Mouse (Mus musculus) right cerebral cortex, postnatal 14 days (tissue): ENCODE measurements around the gene Acadvl.
A peak's percentile ranks its signal among the peaks of the same experiment; 100 is the strongest.

ENCODE experiments used
- DNase-seq: peaks from one replicate; pipeline ENCODE4 v3.0.0; 2022

Acadvl gene

DNA sequence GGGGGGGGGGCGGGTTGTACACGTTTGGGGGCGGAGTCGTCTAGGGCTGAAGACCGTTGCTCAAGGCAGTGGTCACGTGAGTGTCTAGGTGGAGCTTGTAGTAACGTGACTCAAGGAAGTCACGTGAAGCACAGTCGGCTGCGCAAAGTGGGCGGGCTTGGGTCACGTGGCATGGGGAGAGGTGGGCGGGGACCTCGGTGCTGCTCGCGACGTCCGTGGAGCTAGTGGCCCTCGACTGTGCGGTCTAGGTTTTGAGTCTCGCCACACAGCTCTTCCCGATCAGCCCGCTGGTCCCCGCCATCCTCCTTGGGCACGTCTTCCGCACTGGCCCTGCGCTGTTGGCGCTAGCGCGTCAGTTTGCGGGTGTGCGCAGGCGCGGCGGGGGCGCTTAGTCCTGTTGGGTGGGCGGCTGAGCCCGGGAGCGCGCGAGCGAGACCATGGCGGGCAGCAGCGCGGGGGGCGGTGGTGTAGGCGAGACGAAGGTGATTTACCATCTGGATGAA lies 14.8 kb downstream of the Acadvl start, which contains the start of gene Dvl2:
TSS of gene Dvl2 (plus strand) at position 200 of the 503 bp plus-strand sequence.
- peak; percentile 91 for DNase-seq

DNA sequence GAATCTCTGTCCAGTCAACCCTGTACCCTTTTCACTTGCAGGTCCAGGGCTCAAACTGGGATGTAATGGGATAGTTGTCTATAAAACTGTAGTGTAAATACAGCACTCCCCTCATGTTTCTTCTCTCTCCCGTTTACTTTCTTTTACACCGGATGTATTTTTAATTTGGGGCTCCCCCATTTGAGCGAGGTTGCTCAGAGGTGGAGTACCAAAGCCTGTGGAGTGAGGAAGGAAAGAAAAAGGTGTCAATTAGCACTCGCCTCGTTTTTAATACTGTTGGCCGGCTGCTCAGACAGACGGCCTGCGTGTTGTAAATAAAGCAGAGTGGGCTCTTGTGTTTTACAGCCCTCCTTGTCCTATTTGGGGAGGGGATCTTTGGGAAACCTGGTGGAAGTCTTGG lies 15.5 kb downstream of the Acadvl start:
- DNase-seq: no peak

DNA sequence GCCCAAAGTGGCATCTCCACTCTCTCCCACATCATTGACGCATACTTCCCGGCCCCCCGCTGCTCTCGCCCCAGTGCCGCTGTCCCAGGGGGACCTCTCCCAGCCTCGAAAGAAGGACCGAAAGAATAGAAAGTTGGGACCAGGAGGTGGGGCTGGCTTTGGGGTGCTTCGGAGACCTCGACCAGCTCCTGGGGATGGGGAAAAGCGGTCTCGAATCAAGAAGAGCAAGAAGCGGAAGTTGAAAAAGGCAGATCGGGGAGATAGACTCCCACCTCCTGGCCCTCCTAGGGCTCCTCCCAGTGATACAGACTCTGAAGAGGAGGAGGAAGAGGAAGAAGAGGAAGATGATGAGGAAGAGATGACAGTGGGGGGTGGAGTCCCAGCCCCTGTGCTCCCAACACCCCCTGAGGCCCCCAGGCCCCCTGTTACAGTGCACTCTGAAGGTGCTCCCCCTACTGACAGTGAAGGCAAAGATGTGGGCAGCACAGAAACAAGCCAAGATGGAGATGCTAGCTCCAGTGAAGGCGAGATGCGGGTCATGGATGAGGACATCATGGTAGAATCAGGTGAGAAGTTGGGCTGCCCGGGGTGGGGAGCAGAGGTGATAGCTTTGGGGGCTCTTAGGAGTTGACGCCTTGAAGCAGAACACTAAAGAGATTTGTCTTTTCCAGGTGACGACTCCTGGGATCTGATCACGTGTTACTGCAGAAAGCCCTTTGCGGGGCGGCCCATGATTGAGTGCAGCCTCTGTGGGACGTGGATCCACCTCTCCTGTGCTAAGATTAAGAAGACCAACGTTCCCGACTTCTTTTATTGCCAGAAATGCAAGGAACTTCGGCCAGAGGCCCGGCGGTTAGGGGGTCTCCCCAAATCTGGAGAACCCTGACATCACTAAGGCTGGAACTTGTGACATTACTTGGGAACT lies 16.4 kb downstream of the Acadvl start:
- no peak for DNase-seq

DNA sequence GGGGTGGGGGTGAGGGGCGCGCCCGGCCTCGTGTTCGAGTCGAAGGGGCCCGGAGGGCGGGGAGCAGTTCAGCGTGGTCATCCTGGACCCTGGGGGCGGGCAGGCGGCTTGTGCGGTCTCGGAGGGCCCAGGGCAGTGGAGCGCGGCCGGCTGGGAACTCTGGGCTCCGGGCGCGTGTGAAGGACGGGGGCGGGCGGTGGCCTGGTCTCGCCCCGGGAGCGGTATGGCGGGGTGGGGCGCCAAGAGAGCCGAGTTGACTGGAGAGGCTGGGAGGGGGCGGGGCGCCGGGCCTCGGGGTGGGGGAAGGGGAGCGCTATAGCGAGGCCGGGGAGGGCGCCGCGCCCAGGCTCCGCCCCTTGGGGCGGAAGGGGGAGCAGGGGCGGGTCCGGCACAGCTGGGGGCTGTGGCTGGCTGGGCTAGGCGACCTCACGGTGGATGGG lies 18.1 kb downstream of the Acadvl start:
- peak; percentile 78 for DNase-seq

DNA sequence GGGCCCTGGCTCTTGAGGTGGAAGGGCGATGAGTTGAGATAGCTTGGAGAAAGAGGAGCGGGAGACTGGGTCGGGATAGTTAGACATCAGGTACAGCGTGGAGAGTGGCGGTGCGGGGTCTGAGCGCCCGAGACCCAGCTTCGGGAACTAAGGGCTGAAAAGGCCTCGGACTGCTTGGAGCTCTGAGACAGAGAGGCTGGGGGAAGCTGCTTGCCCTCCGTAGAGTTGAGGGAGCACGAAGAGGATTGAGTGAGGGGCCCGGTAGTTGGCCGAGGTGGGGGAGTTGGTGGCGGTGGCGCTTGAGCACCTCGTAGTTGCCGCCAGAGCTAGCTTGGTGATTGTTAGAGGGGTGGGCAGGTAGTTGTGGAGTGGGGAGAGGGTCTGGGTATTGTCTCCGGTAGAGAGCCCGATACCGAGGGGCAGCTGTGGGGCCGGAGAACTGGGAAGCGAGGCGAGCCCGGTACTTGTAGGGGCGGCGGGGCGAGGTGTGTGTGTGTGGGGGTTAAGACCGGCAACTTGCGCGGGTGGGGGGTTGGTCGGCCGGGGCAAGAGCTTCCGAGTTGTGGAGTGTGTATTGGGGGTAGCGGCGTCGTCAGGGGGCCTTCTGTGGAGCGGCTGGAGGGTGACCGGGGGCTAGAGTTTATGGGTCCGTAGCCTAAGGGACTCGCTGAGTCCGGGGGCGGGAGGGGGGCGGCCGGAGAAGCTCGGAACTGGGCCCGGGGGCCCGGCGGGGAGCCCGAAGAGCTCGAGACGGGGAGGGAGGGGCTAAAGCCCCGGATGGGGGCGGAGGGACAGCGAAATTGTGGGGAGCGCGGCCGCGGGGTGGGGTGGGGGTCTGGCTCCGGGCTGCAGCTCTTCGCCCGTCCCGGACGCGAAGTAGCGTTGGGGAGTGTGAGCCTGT lies 18.8 kb downstream of the Acadvl start:
- DNase-seq: peak; percentile 52

DNA sequence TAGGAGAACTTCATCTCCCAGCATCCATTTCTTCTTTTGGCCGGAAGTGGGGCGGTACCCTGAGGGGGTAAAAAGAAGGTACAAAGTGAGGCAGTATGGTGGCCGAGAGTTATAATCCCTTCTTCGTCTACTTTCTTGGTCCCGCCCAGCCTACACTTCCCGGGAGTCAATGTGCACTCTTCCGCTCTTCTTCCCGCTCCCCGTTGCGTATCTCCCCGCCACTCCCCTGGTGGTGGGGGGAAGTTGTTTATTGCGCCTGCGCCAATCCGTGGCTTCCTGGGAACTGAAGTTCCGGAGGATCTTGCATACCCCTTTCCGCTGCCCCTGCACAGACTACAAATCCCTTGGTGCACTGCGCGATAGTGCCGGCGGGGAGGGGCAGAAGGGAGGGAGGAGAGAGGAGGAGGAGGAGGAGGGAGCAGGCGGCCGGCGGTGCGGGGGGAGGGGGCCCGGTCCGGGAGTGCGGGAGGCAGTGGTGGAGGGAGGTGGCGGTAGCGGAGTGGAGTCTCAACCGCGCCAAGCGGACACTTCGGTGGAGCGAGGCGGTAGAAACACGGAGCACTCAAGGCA lies 19.7 kb downstream of the Acadvl start, which contains the start of gene Phf23:
TSS of gene Phf23 (plus strand) at position 387 of the 570 bp plus-strand sequence.
- DNase-seq: peak; percentile 96

DNA sequence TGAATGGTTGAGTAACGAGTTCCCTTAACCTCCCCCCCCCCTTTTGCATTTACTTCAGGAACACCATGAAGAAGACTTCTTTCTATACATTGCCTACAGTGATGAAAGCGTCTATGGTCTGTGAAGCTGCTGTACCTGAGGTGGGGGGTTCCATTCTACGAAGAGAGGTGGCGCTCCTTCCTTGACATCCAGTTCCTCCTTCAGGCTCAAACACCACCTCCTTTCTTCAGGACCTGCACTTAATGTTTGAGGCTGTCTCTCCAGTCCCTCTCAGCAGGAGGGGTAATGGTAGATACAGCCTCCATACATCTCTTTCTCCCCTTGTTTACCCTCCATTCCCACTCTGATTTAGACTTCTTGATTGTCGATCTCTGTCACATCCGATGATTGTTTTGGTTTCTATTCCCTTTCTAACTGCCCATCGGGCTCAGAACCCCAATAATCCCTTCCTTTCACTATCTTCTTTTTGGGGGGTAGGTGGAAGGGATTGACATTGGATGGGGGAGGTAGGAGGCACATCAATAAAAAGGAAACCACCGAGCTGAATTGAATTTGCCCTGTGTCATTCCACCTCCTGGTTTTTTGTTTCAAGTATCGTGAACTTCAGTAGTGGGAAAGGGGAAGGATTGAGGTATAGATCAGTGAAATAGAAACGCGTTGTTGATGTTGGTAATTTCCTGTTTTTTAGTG lies 20.7 kb downstream of the Acadvl start:
- DNase-seq: no peak

DNA sequence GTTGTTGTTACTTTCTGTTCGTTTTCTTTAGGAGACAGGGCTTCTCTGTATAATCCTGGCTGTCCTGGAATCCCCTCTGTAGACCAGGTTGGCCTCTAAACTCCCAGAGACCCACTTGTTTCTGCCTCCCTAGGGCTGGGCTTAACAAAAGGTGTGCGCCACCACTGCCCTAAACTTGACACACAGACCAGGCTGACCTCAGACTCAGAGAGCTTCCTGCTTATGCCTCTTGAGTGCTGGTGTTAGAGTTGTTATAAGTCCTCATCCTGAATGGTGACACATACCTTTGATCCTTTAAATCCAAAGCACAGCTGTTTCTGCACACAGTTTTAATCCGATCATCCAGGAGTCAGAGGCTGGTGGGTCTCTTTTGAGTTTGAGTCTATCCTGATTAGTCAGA lies 22.3 kb downstream of the Acadvl start:
- no peak for DNase-seq

DNA sequence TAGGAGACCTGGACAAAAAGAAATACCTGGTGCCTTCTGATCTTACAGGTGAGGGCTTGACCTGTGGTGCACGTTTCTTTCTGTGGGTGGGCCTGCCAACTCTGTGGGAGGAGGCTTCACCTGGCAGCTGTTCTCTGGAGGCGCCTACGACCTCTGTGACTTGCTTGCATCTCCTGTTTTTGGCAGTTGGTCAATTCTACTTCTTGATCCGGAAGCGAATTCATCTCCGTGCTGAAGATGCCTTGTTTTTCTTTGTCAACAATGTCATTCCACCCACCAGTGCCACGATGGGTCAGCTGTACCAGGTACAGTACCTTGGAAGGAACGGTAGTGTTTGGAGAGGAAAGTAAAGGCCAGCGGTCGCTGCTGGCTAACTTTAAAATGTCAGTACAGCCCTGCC lies 22.8 kb downstream of the Acadvl start:
- DNase-seq: no peak

DNA sequence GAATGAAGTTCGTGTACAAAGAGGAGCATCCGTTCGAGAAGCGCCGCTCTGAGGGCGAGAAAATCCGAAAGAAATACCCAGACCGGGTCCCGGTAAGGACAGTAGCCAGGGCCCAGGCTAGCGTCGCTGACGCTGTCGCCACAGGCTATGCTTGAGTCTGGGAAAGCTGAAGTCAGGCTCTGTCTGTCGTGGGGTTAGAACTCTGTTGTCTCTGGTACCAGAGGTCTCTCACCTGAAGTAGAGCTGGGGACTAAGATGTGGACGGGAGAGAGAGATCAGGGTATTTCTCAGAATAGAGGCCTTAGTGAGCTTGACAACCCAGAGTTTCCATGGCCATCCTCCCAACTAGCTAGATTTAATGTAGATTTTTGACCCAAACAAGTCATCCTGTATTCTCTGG lies 23.5 kb downstream of the Acadvl start:
- DNase-seq: no peak

DNA sequence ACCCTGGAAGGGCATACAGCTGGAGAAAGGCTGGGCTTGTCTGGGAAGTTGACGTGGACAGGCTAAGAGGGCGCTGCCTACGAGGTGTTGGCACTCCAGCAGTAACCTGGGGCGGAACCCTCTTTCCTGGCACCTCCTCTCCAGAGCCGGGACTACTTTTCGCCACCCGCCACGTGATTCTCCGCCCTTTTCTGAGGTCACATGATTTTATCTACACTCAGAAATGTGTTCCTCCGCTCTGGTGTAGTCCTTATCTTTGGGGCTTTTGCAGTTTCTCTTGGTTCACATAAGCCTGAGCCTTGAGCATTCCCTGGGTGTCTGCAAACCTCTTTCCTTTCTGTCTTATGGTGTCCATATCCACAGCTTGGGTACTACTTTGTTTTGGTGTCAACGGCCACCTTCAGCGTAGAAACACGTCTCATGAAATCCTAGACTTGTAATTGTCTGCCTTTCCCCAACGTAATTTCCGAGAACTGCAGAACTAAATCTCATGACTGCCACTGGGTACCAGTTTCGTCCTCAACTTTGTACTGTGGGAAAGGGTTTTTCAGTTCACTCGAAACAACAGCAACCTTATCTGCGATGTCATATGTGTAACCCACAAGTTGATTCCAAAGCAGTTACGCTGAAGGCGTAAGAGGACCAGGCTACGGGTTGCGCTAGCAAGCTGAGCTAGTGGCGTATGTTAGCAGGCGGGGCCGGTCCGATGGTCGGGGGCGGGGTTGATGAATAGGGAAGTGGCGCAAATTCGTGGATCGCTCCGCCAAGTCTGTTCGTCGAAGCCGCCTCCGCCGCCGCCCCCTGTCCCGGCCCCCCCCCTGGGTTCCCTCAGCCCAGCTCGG lies 24.1 kb downstream of the Acadvl start, which contains the start of gene Gabarap:
TSS of gene Gabarap (plus strand) at position 294 of the 842 bp plus-strand sequence.
- DNase-seq: peak; percentile 96

DNA sequence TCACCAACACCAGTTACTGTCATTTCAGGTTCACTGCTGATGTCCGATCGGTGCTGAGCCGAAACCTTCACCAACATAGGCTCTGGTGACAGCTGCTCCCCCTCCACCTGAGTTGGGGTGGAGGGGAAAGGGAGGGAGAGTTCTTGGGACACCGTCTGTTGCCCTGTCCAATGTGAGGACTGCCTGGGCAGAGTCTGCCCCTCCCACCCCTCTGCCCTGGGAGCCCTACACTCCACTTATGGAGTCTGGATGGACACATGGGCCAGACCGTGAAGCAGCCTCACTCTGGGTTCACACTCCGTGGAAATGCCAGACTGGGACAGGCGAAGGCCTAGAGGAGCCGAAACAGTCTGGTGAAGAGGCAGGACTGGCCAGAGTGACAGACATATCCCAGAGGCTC lies 25.3 kb downstream of the Acadvl start:
- no peak for DNase-seq

DNA sequence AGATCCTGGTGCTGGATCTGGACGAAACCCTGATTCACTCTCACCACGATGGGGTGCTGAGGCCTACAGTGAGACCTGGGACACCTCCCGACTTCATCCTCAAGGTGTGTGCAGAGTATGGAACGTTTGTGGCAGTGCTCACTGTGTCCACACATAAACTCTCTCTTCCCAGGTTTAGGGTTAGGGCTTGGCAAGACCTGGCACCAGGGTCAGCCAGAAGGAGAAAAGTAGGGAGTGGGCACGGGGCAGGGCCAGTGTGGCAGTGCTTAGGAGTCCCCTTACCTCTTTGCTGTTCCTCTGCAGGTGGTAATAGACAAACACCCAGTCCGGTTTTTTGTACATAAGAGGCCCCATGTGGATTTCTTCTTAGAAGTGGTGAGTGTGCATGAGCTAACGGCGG lies 30.8 kb downstream of the Acadvl start:
- DNase-seq: no peak

DNA sequence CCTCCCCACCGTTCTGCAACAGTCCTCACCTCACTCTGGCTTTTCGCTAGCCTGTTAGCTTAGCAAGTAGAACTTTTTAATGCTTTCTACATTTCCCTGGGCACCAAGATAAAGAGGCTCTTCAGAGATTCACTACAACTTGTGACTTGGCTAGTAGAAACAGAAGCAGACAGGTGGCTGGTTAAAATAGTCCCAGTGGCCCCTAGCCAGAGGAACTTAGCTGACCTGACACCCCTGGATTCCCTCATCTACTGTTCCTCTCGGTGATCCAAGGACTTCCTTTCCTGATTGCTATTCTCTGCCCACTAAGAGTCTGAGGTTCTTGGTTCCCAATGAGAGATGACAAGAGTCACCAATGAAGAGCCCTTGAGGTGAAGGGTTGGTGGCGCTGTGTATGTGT lies 31.8 kb downstream of the Acadvl start:
- DNase-seq: no peak

DNA sequence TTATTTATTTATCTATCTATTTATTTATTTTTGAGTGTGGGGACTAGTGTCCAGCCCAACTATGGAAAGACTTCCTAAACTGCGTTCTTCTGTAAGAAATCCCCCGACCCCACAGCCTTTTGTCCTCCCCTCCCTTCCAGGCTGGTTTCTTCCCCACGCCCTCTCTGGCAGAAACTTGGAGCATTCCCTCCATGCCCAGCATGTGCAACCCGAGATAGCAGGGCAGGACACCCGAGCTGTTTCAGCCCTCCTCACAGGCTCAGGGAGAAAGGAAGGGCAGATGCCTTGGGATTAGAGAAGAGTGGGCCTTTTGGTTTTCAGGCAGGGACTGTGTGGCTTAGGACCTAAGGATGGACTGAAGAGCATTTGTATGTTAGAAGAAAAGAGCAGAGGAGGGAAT lies 32.3 kb downstream of the Acadvl start:
- no peak for DNase-seq

DNA sequence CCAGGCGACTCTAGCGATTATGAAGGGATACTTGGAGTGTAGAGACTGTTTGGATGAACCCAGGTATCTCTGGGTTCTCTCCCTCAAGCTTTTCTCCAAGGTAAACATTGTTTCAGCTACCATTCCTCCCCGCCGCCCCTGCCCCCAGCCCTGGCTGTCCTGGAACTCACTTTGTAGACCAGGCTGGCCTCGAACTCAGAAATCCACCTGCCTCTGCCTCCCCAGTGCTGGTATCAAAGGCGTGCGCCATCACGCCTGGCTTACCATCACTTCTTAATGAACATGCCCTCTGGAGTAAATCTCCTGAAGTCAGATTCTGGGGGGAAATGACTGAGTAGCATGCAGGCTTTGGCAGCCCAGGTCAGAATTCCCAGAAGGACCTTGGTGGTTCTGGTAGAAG lies 33.0 kb downstream of the Acadvl start, which contains the start of gene Elp5:
TSS of gene Elp5 (minus strand) at position 293 of the 400 bp plus-strand sequence.
- DNase-seq: no peak

DNA sequence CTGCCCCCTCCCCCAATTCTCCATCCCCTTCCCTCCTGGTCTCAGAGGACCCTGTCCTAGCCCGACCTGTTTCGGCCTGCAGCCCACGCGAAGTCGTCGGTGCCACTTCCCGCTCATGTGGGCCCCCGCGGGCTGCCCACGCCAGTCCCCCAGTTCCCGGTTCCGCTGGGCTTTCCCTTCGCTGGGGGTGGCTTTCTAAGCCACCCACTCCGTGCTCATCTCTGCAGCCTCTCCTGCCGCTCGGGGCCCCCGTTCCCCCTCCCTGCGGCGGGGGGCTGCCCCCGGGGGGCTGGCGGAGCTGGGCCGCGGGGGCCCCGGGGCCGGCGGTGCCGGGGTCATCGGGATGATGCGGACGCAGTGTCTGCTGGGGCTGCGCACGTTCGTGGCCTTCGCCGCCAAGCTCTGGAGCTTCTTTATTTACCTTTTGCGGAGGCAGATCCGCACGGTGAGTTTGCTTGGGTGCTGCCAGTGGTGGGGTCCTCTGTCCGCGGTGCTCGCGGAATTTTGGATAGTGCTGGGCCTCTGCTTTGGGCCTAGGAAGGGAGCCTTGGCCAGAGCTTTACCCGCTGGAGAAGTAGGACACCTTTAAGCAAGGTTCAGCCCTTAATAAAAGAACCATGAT lies 34.0 kb downstream of the Acadvl start, which contains the start of gene Ctdnep1:
TSS of gene Ctdnep1 (plus strand) at position 16 of the 622 bp plus-strand sequence.
- no peak for DNase-seq

DNA sequence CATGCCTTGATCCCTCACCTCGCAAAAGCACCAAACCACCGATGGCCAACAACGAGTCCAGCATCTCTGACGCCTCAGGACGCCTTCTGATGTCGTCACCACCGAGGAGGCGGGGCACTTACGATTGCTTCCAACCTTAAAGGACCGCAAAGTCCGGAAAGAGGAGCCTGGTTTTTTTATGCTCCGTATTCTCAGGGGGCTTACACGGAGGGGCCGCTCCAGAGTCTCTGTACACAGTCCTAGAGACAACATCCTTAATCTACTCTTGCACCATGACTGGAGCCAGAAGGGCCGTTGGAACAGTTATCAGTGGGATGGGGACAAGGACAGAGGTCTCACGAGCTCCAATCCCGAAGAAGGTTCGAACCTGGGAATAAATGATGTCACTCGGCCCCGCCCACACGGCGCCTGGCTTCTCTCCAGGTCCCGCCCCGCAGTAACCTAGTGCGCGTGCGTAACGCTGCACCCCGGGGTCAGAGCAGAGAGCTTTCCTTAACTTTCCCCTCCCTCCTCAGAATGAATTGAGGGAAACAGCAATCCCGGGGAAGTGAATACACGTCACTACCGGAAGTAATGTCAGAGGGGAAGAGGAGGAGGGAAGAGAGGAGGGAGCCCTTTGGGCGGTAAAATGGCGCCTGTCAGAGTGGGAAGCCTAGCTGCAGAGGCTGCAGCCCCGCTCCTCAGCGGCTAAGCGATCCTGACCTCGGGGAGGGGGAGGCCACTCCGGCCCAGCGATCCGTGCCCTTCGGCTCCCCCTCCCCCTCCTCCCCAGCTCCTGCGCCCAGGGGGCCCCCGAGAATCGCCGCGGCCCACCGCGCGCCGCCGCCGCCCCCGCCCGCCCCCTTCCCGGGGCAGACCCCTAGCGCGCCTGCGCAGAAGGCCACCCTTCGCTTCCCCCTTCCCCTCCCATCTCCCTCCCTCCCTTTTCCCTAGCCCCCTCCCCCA lies 34.7 kb downstream of the Acadvl start:
- peak; percentile 96 for DNase-seq

DNA sequence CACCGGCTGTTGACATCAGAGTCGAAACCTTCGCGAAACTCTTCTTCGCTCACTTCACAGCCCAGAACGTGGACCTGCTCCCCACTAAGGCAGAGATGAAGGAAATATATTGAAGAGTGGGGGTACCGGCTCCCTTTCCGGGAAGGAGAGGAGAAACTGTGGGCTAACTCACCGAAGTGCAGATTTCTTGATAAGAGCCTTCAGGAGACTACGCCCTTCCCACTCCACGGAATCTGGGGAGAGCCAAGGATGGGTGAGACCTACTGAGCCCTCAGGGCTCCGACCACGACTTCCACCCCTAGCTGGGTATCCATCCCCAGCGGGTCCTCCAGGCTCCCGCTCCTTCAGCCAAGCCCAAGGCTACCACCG lies 35.4 kb downstream of the Acadvl start:
- no peak for DNase-seq
